Mouse (Mus musculus) midbrain, embryonic 15.5 days (tissue): Measurements from ENCODE around the gene Sntb2. TPM values are rescaled to one million over a fixed set of nuclear protein-coding genes. Genes with fewer than 3 reads are reported as not detected.
"Not testable (repeated sequence)": the region's sequence is repeated elsewhere in the genome, so short reads cannot be mapped to it uniquely, and the experiment has no call there.

Experiments used
- ATAC-seq: fragments of 200-750 bp; cut with Nextera tagmentation; replicated peaks from 2 replicates; pipeline ENCODE4 v1.8.0; 2017; ENCODE audit warnings: moderate TSS enrichment
- H3K27ac ChIP-seq: fragments of 300-500 bp; sonication (generic); 2 replicates; pipeline ENCODE4 v1.5.1; 2015; ENCODE audit warnings: mild to moderate bottlenecking, inconsistent platforms
- H3K27me3 ChIP-seq: fragments of 300-500 bp; sonication (generic); replicated peaks from 2 replicates; pipeline ENCODE4 v1.6.1; 2015; ENCODE audit warnings: inconsistent platforms
- H3K36me3 ChIP-seq: fragments of 300-500 bp; sonication (generic); replicated peaks from 2 replicates; pipeline ENCODE4 v1.6.1; 2015; ENCODE audit warnings: inconsistent platforms
- H3K4me1 ChIP-seq: fragments of 300-500 bp; sonication (generic); 2 replicates; pipeline ENCODE4 v1.6.1; 2015; ENCODE audit warnings: inconsistent platforms
- H3K4me2 ChIP-seq: fragments of 300-500 bp; sonication (generic); 2 replicates; pipeline ENCODE4 v1.6.1; 2015; ENCODE audit warnings: inconsistent platforms, mild to moderate bottlenecking, moderate library complexity
- H3K4me3 ChIP-seq: fragments of 300-500 bp; sonication (generic); 2 replicates; pipeline ENCODE4 v1.5.1; 2015; ENCODE audit warnings: mild to moderate bottlenecking, inconsistent platforms
- H3K9ac ChIP-seq: fragments of 300-500 bp; sonication (generic); 2 replicates; pipeline ENCODE4 v1.6.1; 2015; ENCODE audit warnings: mild to moderate bottlenecking, inconsistent platforms
- H3K9me3 ChIP-seq: fragments of 300-500 bp; sonication (generic); 2 replicates; pipeline ENCODE4 v1.6.1; 2016; ENCODE audit warnings: inconsistent platforms
- WGBS: fragments of 180-500 bp; shearing (Covaris S2); methylation state at CpG from one replicate; pipeline ENCODE4 v1.1.7; 2015; ENCODE audit warnings: mixed read lengths; 5-methylcytosine and 5-hydroxymethylcytosine counted together
- polyA plus RNA-seq: library from polyadenylated mRNA; unstranded; fragments of >200 nt; fragmentation: Nextera tagmentation; extraction: Ambion mirVana; gene quantifications from 2 replicates; pipeline ENCODE4 v1.2.1, GENCODE M21; 2015

The Sntb2 gene
- polyA plus RNA-seq, 1 experiment from 2014 or later = 5.8 TPM

GRCm38 (mm10) chr8:106958212-106958611, 22.7 kb downstream of the Sntb2 start:
- Histone ChIP-seq H3K9ac (no peak overlapping the region), H3K9me3 (no peaks in the 10 kb centered on the region), H3K4me1 (no peaks in the 10 kb centered on the region), H3K36me3 (no peaks in the 10 kb centered on the region), H3K4me3 (no peak overlapping the region), H3K27me3 (no peaks in the 10 kb centered on the region), H3K4me2 (no peak overlapping the region), H3K27ac (no peak overlapping the region)
- 89% methylated on average over 3 of the region's 3 CpGs for WGBS
- ATAC-seq = no peak

- H3K4me3 ChIP-seq = no peak overlapping the region
- no peak overlapping the region for H3K27ac ChIP-seq
- H3K27me3 ChIP-seq = no peaks in the 10 kb centered on the region
- 89% methylated on average over 2 of the region's 2 CpGs for WGBS
- H3K9ac ChIP-seq = no peak overlapping the region
- no peak overlapping the region for H3K4me2 ChIP-seq
- no peak for ATAC-seq
- no peaks in the 10 kb centered on the region for H3K36me3 ChIP-seq
- H3K9me3 ChIP-seq = no peaks in the 10 kb centered on the region
- H3K4me1 ChIP-seq = no peaks in the 10 kb centered on the region
Observed at GRCm38 (mm10) chr8:106959626-106960025, 24.1 kb downstream of the Sntb2 start.

GRCm38 (mm10) chr8:106962322-106962721, 26.8 kb downstream of the Sntb2 start:
- H3K27me3 ChIP-seq = no peaks in the 10 kb centered on the region
- WGBS = 92% methylated on average over 3 of the region's 3 CpGs

GRCm38 (mm10) chr8:106963365-106963764, 27.8 kb downstream of the Sntb2 start:
- Histone ChIP-seq H3K4me3 (no peak overlapping the region), H3K27me3 (no peaks in the 10 kb centered on the region), H3K4me2 (no peak overlapping the region), H3K27ac (no peak overlapping the region), H3K36me3 (no peaks in the 10 kb centered on the region), H3K9me3 (no peaks in the 10 kb centered on the region), H3K4me1 (no peaks in the 10 kb centered on the region), H3K9ac (no peak overlapping the region)
- WGBS = 28% methylated on average over 6 of the region's 6 CpGs
- ATAC-seq = no peak

More at GRCm38 (mm10) chr8:106962322-106962721, 26.8 kb downstream of the Sntb2 start:
- no peak for ATAC-seq
- H3K9ac ChIP-seq = no peak overlapping the region
- no peak overlapping the region for H3K4me2 ChIP-seq
- H3K4me3 ChIP-seq = no peak overlapping the region
- no peaks in the 10 kb centered on the region for H3K9me3 ChIP-seq
- no peaks in the 10 kb centered on the region for H3K4me1 ChIP-seq
- H3K27ac ChIP-seq = no peak overlapping the region
- no peaks in the 10 kb centered on the region for H3K36me3 ChIP-seq

- ATAC-seq = no peak
- no peak overlapping the region for H3K27ac ChIP-seq
- WGBS = 78% methylated on average over 4 of the region's 4 CpGs
- H3K36me3 ChIP-seq = no peaks in the 10 kb centered on the region
- H3K4me1 ChIP-seq = no peaks in the 10 kb centered on the region
- H3K9me3 ChIP-seq = no peaks in the 10 kb centered on the region
- no peaks in the 10 kb centered on the region for H3K27me3 ChIP-seq
- H3K4me2 ChIP-seq = no peak overlapping the region
- no peak overlapping the region for H3K4me3 ChIP-seq
- no peak overlapping the region for H3K9ac ChIP-seq
Observed at GRCm38 (mm10) chr8:106964573-106964972, 29.0 kb downstream of the Sntb2 start.

- no peaks in the 10 kb centered on the region for H3K4me1 ChIP-seq
- no peak overlapping the region for H3K9ac ChIP-seq
- 88% methylated on average over 3 of the region's 3 CpGs for WGBS
- no peak for ATAC-seq
- no peaks in the 10 kb centered on the region for H3K9me3 ChIP-seq
- no peaks in the 10 kb centered on the region for H3K27me3 ChIP-seq
- no peak overlapping the region for H3K4me2 ChIP-seq
- H3K27ac ChIP-seq = no peak overlapping the region
- no peak overlapping the region for H3K4me3 ChIP-seq
- no peaks in the 10 kb centered on the region for H3K36me3 ChIP-seq
Observed at GRCm38 (mm10) chr8:106969964-106970363, 34.4 kb downstream of the Sntb2 start.

- no peak overlapping the region for H3K27ac ChIP-seq
- 84% methylated on average over 5 of the region's 5 CpGs for WGBS
- no peak overlapping the region for H3K9ac ChIP-seq
- no peaks in the 10 kb centered on the region for H3K36me3 ChIP-seq
- no peak for ATAC-seq
- H3K4me1 ChIP-seq = no peaks in the 10 kb centered on the region
- H3K4me2 ChIP-seq = no peak overlapping the region
- no peaks in the 10 kb centered on the region for H3K9me3 ChIP-seq
- H3K4me3 ChIP-seq = no peak overlapping the region
- H3K27me3 ChIP-seq = 0 out of 2 replicates have a peak, but pooled peaks cover 3% of the 10 kb centered on the region
Observed at GRCm38 (mm10) chr8:106971916-106972315, 36.4 kb downstream of the Sntb2 start.

- Histone ChIP-seq H3K27me3 (0 out of 2 replicates have a peak, but pooled peaks cover 7% of the 10 kb centered on the region), H3K4me1 (no peaks in the 10 kb centered on the region), H3K4me3 (no peak overlapping the region), H3K4me2 (no peak overlapping the region), H3K9me3 (no peaks in the 10 kb centered on the region), H3K27ac (no peak overlapping the region), H3K9ac (no peak overlapping the region), H3K36me3 (no peaks in the 10 kb centered on the region)
- no peak for ATAC-seq
- WGBS = 84% methylated on average over 6 of the region's 6 CpGs
Observed at GRCm38 (mm10) chr8:106972538-106973264, 37.2 kb downstream of the Sntb2 start.

- not testable (repeated sequence) for H3K27me3 ChIP-seq
Observed at GRCm38 (mm10) chr8:106973526-106973925, 38.0 kb downstream of the Sntb2 start.

GRCm38 (mm10) chr8:106974754-106975153, 39.2 kb downstream of the Sntb2 start:
- Histone ChIP-seq H3K9me3 (no peaks in the 10 kb centered on the region), H3K27me3 (0 out of 2 replicates have a peak, but pooled peaks cover 7% of the 10 kb centered on the region), H3K9ac (no peak overlapping the region), H3K4me1 (peaks cover 10% of the 10 kb centered on the region; the same call in 1 of the 2 replicates), H3K27ac (no peak overlapping the region), H3K4me3 (no peak overlapping the region), H3K36me3 (no peaks in the 10 kb centered on the region), H3K4me2 (no peak overlapping the region)
- no peak for ATAC-seq
- WGBS = 74% methylated on average over 7 of the region's 7 CpGs

More at GRCm38 (mm10) chr8:106973526-106973925, 38.0 kb downstream of the Sntb2 start:
- H3K36me3 ChIP-seq, ATAC-seq, H3K4me2 ChIP-seq, H3K9ac ChIP-seq, H3K27ac ChIP-seq, H3K9me3 ChIP-seq, H3K4me1 ChIP-seq, H3K4me3 ChIP-seq: not testable (repeated sequence)
- WGBS = 94% methylated on average over 3 of the region's 3 CpGs

GRCm38 (mm10) chr8:106975764-106976163, 40.2 kb downstream of the Sntb2 start:
- 94% methylated on average over 2 of the region's 2 CpGs for whole genome bisulfite sequencing
- H3K9ac ChIP-seq = no peak overlapping the region
- H3K4me1 ChIP-seq = peaks cover 10% of the 10 kb centered on the region; the same call in 1 of the 2 replicates
- H3K4me3 ChIP-seq = no peak overlapping the region
- no peaks in the 10 kb centered on the region for H3K9me3 ChIP-seq
- H3K27ac ChIP-seq = no peak overlapping the region
- no peak for ATAC-seq
- no peaks in the 10 kb centered on the region for H3K36me3 ChIP-seq
- no peak overlapping the region for H3K4me2 ChIP-seq
- 0 out of 2 replicates have a peak, but pooled peaks cover 7% of the 10 kb centered on the region for H3K27me3 ChIP-seq

GRCm38 (mm10) chr8:106976436-106976835, 40.9 kb downstream of the Sntb2 start:
- Histone ChIP-seq H3K36me3 (no peaks in the 10 kb centered on the region), H3K27ac (no peak overlapping the region), H3K9ac (no peak overlapping the region), H3K4me1 (peaks cover 10% of the 10 kb centered on the region; the same call in 1 of the 2 replicates), H3K4me3 (no peak overlapping the region), H3K4me2 (no peak overlapping the region), H3K9me3 (no peaks in the 10 kb centered on the region), H3K27me3 (peaks cover 11% of the 10 kb centered on the region; the same call in 1 of the 2 replicates)
- ATAC-seq = no peak
- 88% methylated on average over 4 of the region's 4 CpGs for WGBS

- H3K27ac ChIP-seq = no peak overlapping the region
- H3K4me3 ChIP-seq = no peak overlapping the region
- H3K4me1 ChIP-seq = peaks cover 10% of the 10 kb centered on the region; the same call in 1 of the 2 replicates
- peak; percentile 75 for ATAC-seq
- H3K4me2 ChIP-seq = no peak overlapping the region
- peaks cover 11% of the 10 kb centered on the region; the same call in 1 of the 2 replicates for H3K27me3 ChIP-seq
- no peaks in the 10 kb centered on the region for H3K9me3 ChIP-seq
- no peak overlapping the region for H3K9ac ChIP-seq
- 18% methylated on average over 2 of the region's 2 CpGs for WGBS
- no peaks in the 10 kb centered on the region for H3K36me3 ChIP-seq
Observed at GRCm38 (mm10) chr8:106978755-106979251, 43.3 kb downstream of the Sntb2 start.
